Mouse (Mus musculus) heart, adult 2 months (tissue): ENCODE results near the gene Gpnmb. TPM values are rescaled to one million over a fixed set of nuclear protein-coding genes. Genes with fewer than 3 reads are reported as not detected.

Source experiments
- DNase-seq, 2 experiments: peaks; one replicate each; pipeline ENCODE4 v3.0.0; 2021
- H3K27ac ChIP-seq: fragments of 200-600 bp; 2 replicates; pipeline ENCODE4 v1.8.1; 2022
- H3K27me3 ChIP-seq: fragments of 200-500 bp; 2 replicates; pipeline ENCODE4 v1.6.1; 2012; ENCODE audit warnings: mild to moderate bottlenecking, low read length, inconsistent platforms, mixed read lengths; ENCODE audit not compliant: control insufficient read depth, insufficient read depth
- H3K36me3 ChIP-seq: fragments of 200-500 bp; 2 replicates; pipeline ENCODE4 v1.6.1; 2012; ENCODE audit warnings: low read length, inconsistent platforms; ENCODE audit not compliant: control insufficient read depth, insufficient read depth
- H3K4me1 ChIP-seq: fragments of 200-500 bp; 2 replicates; pipeline ENCODE4 v1.6.1; 2011; ENCODE audit warnings: low read length; ENCODE audit not compliant: control insufficient read depth, insufficient read depth
- H3K4me3 ChIP-seq: fragments of 200-600 bp; 2 replicates; pipeline ENCODE4 v1.8.1; 2022
- H3K79me2 ChIP-seq: fragments of 200-500 bp; replicated peaks from 2 replicates; pipeline ENCODE4 v1.6.1; 2012; ENCODE audit warnings: mild to moderate bottlenecking, inconsistent platforms, low read length, moderate library complexity, mixed read lengths; ENCODE audit not compliant: control insufficient read depth, insufficient read depth
- H3K9ac ChIP-seq: fragments of 200-500 bp; 2 replicates; pipeline ENCODE4 v1.6.1; 2012; ENCODE audit warnings: low read depth, mild to moderate bottlenecking, control low read depth, inconsistent platforms, low read length, mixed read lengths
- CTCF ChIP-seq: fragments of 200-600 bp; IDR thresholded peaks from 2 replicates; pipeline ENCODE4 v1.8.1; 2022; ENCODE audit warnings: antibody characterized with exemption, mild to moderate bottlenecking, moderate library complexity
- EP300 ChIP-seq: fragments of 200-500 bp; IDR thresholded peaks from 2 replicates; pipeline ENCODE4 v1.6.1; 2011; ENCODE audit warnings: low read depth, low read length, control low read depth; ENCODE audit not compliant: insufficient read depth
- POLR2A ChIP-seq: fragments of 200-500 bp; IDR thresholded peaks from 2 replicates; pipeline ENCODE4 v1.6.1; 2011; ENCODE audit warnings: mild to moderate bottlenecking, low read depth, low read length, control low read depth; ENCODE audit not compliant: insufficient read depth
- WGBS: fragments of 180-500 bp; shearing (Covaris S2); methylation state at CpG from one replicate; pipeline ENCODE4 v1.1.7; 2018; 5-methylcytosine and 5-hydroxymethylcytosine counted together
- intact Hi-C: fragments of 180-260 bp; cut with DNase I; formaldehyde crosslinking; loops from one replicate; pipeline ENCODE4 v1.15.1; 2025
- polyA plus RNA-seq: library from polyadenylated mRNA; depleted of rRNA; stranded (reverse); fragments of >200 nt; gene quantifications from 2 replicates; pipeline ENCODE4 v1.2.3, GENCODE M21; 2012
- total RNA-seq, 2 experiments: library from RNA; stranded (reverse); gene quantifications; 2 replicates each; pipeline ENCODE4 v1.2.3; 2021

Gene Gpnmb
- total and polyA plus RNA-seq, 3 experiments: 0.84 to 4.9 (median 1.3) TPM

DNA sequence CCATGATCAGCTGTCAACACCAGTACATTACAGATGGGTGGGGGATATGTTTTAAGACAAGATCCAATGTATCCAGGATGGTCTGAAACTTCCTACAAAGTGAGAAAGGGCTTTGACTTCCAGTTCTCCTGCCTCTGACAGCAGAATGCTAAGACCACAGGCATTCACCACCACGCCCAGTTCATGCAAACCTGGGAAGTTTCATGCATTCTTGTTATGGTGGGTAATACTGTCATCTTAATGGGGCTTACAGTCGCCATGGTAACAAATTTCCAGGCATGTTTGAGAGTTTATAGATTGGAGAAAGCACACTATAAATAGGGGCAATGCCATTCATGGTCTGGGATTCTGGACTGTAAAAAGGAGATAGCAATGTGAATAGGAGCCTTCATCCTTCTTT lies 72.8 kb downstream of the Gpnmb start:
- Histone ChIP-seq H3K27ac (no peak overlapping the region), H3K4me3 (no peak overlapping the region), H3K27me3 (no peaks in the 10 kb centered on the region), H3K36me3 (no peaks in the 10 kb centered on the region), H3K4me1 (no peaks in the 10 kb centered on the region), H3K79me2 (no peaks in the 10 kb centered on the region), H3K9ac (no peak overlapping the region)
- WGBS: 96% methylated on average over 2 of the region's 2 CpGs
- no peak for TF ChIP-seq CTCF
- TF ChIP-seq EP300: no peak
- no peak for DNase-seq
- intact Hi-C loops: no loop called here

DNA sequence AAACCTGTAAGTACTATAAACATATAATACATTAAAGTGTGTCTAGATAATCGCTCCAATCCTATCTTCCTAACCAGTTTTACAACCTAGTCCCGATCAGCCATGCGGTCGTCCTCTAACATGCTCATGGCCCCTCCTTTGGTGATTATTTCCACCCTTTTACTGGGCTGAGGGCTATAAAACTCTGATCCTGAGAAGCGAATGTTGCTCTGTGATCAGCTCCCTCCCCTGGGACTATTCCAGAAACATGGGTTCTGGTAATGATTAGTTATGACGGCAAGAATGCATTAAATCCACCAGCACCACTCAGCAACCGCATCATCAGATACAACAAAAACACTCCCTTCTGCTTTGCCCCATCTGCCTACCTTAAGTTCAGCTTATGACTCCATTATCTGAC lies 77.5 kb downstream of the Gpnmb start:
- H3K79me2 ChIP-seq: no peaks in the 10 kb centered on the region
- no peaks in the 10 kb centered on the region for H3K4me1 ChIP-seq
- H3K27ac ChIP-seq: no peak overlapping the region
- no peak overlapping the region for H3K4me3 ChIP-seq
- no peaks in the 10 kb centered on the region for H3K27me3 ChIP-seq
- 94% methylated on average over 7 of the region's 7 CpGs for WGBS
- intact Hi-C loops: no loop called here
- H3K9ac ChIP-seq: no peak overlapping the region
- DNase-seq: no peak
- no peak for TF ChIP-seq EP300
- no peak for TF ChIP-seq POLR2A
- no peak for TF ChIP-seq CTCF
- H3K36me3 ChIP-seq: no peaks in the 10 kb centered on the region

DNA sequence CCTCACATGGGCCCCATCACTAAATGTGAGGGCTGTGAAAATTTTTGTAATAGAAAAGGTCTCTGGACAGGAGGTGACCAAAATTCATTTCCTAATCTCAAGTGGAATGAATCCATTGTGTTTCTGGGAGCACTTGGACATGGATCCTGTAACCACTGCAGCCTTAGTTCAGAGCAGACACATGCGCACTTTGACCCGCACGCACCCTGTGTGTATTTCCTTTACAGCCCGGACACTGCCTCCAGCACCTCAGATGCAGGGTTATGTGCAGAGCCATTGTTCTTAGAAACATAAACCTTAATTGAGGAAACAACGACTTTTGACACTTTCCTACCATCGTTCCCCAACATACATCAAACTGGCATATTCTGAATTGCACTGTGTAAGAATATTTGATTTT lies 78.1 kb downstream of the Gpnmb start:
- no peak overlapping the region for H3K4me3 ChIP-seq
- no peaks in the 10 kb centered on the region for H3K4me1 ChIP-seq
- no peak overlapping the region for H3K9ac ChIP-seq
- 84% methylated on average over 6 of the region's 6 CpGs for WGBS
- no peaks in the 10 kb centered on the region for H3K79me2 ChIP-seq
- intact Hi-C loops: no loop called here
- H3K27ac ChIP-seq: no peak overlapping the region
- H3K36me3 ChIP-seq: no peaks in the 10 kb centered on the region
- TF ChIP-seq CTCF (no peak), EP300 (no peak), POLR2A (no peak)
- no peak for DNase-seq
- H3K27me3 ChIP-seq: no peaks in the 10 kb centered on the region

DNA sequence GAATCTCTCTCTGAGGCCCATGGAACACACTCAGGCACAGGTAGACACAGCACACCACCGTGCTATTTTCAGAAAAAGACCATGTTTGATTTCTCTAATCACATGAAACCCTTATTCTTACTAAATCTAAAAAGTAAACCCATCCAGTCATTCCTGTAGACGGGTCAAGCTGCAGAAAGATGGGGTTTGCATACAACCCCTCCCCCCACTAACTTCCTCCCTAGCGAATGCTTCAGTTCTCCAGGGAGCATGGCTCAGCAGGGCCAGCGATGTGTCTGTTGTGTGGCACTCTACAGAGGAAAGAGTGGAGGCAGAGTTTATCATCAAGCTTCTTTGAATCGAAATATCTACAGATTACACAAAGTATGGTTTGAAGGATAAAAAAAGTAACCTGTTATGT lies 79.2 kb downstream of the Gpnmb start:
- Histone ChIP-seq H3K36me3 (no peaks in the 10 kb centered on the region), H3K79me2 (no peaks in the 10 kb centered on the region), H3K27me3 (no peaks in the 10 kb centered on the region), H3K4me1 (no peaks in the 10 kb centered on the region), H3K9ac (no peak overlapping the region), H3K27ac (no peak overlapping the region), H3K4me3 (no peak overlapping the region)
- TF ChIP-seq EP300 (no peak), CTCF (no peak), POLR2A (no peak)
- intact Hi-C loops: no loop called here
- no peak for DNase-seq
- 45% methylated on average over 5 of the region's 5 CpGs for WGBS

DNA sequence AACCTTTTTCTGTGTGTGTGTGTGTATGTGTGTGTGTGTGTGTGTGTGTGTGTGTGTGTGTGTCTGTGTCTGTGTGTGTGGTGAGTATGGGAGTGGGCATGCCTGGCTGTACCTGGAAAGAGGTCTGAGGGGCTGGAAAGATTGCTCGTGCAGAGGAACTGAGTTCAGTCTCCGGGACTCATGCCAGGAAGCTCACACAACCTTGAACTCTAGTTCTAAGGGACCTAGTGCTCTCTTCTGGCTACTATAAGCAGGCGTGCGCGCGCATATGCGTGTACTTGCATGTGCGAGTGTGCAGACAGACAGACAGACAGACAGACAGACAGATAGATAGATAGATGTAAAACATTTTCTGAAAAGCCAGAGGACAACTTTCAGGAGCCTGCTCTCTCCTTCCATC lies 79.9 kb downstream of the Gpnmb start:
- TF ChIP-seq POLR2A: no peak
- TF ChIP-seq CTCF: no peak
- TF ChIP-seq EP300: no peak
- no peak overlapping the region for H3K9ac ChIP-seq
- H3K27me3 ChIP-seq: no peaks in the 10 kb centered on the region
- 79% methylated on average over 8 of the region's 8 CpGs for WGBS
- H3K27ac ChIP-seq: no peak overlapping the region
- no peaks in the 10 kb centered on the region for H3K4me1 ChIP-seq
- no peak for DNase-seq
- H3K4me3 ChIP-seq: no peak overlapping the region
- no peaks in the 10 kb centered on the region for H3K36me3 ChIP-seq
- intact Hi-C loops: no loop called here
- H3K79me2 ChIP-seq: no peaks in the 10 kb centered on the region

DNA sequence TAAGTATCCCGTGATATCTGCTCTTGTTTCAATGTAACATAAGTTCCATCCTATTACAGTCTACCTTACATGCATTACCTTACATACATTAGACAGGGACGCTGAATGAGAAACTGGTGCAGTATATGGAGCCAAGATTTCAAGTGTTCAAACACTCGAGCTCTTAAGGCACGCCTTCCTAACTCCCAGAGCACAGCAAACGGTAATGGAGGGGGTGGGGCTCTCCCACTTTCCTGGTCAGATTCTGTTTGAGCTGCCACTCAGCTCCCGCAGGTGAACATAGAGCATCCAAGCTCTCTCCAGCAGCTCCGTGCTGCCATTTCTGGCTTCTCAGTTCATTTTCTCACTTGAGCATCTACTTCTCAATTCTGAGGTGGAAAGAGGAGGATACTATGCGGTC lies 82.1 kb downstream of the Gpnmb start:
- Histone ChIP-seq H3K4me3 (no peak overlapping the region), H3K36me3 (no peaks in the 10 kb centered on the region), H3K27ac (no peak overlapping the region), H3K4me1 (no peaks in the 10 kb centered on the region), H3K27me3 (no peaks in the 10 kb centered on the region), H3K79me2 (no peaks in the 10 kb centered on the region), H3K9ac (no peak overlapping the region)
- no peak for DNase-seq
- TF ChIP-seq CTCF (no peak), EP300 (no peak), POLR2A (no peak)
- intact Hi-C loops: no loop called here
- 74% methylated on average over 8 of the region's 8 CpGs for WGBS
